Mouse (Mus musculus): ENCODE measurements around the gene Capn13.

- TF ChIP-seq CTCF (IDR thresholded peaks at IDR 0.05; ENCODE audit: low read depth, low read length) (no peak), TAL1 (conservative IDR thresholded peaks at IDR 0.05; ENCODE audit: low read depth, low read length) (no peak), POLR2AphosphoS5 (IDR thresholded peaks at IDR 0.05; ENCODE audit: insufficient replicate concordance, low read depth, low read length) (no peak), GATA1 (IDR thresholded peaks at IDR 0.05; ENCODE audit: borderline replicate concordance, low read length) (no peak)
Measured at GRCm38 (mm10) chr17:73323981-73324380, 76.7 kb downstream of the Capn13 start.

All from G1E (cell line).